Mouse (Mus musculus) neural tube, embryonic 14.5 days (tissue): ENCODE measurements around the gene Sult3a2. TPM values are rescaled to one million over a fixed set of nuclear protein-coding genes. Genes with fewer than 3 reads are reported as not detected.
"Not testable (repeated sequence)": the region's sequence is repeated elsewhere in the genome, so short reads cannot be mapped to it uniquely, and the experiment has no call there.

Experiments
- ATAC-seq: fragments of 200-750 bp; cut with Nextera tagmentation; 2 replicates; pipeline ENCODE4 v1.8.0; 2017; ENCODE audit warnings: low read depth, mild to moderate bottlenecking, moderate TSS enrichment, moderate library complexity
- H3K27ac ChIP-seq: fragments of 300-500 bp; sonication (generic); 2 replicates; pipeline ENCODE4 v1.5.1; 2014; ENCODE audit warnings: low read depth, mild to moderate bottlenecking, control low read depth, low read length, moderate library complexity, mixed read lengths
- H3K27me3 ChIP-seq: fragments of 300-500 bp; sonication (generic); 2 replicates; pipeline ENCODE4 v1.6.1; 2014; ENCODE audit warnings: low read length; ENCODE audit not compliant: control insufficient read depth, insufficient read depth
- H3K36me3 ChIP-seq: fragments of 300-500 bp; sonication (generic); 2 replicates; pipeline ENCODE4 v1.6.1; 2014; ENCODE audit warnings: low read length, mixed read lengths; ENCODE audit not compliant: control insufficient read depth, insufficient read depth
- H3K4me1 ChIP-seq: fragments of 300-500 bp; sonication (generic); 2 replicates; pipeline ENCODE4 v1.6.1; 2014; ENCODE audit warnings: low read length; ENCODE audit not compliant: control insufficient read depth, insufficient read depth
- H3K4me2 ChIP-seq: fragments of 300-500 bp; sonication (generic); 2 replicates; pipeline ENCODE4 v1.6.1; 2014; ENCODE audit warnings: mild to moderate bottlenecking, low read depth, low read length, control low read depth
- H3K4me3 ChIP-seq: fragments of 300-500 bp; sonication (generic); 2 replicates; pipeline ENCODE4 v1.5.1; 2014; ENCODE audit warnings: low read depth, low read length, control low read depth, mixed read lengths
- H3K9ac ChIP-seq: fragments of 300-500 bp; sonication (generic); replicated peaks from 2 replicates; pipeline ENCODE4 v1.6.1; 2014; ENCODE audit warnings: low read depth, mild to moderate bottlenecking, control low read depth, low read length, mixed read lengths
- H3K9me3 ChIP-seq: fragments of 300-500 bp; sonication (generic); 2 replicates; pipeline ENCODE4 v1.6.1; 2016; ENCODE audit warnings: low read length; ENCODE audit not compliant: control insufficient read depth
- WGBS: fragments of 180-500 bp; shearing (Covaris S2); extraction: QIAGEN DNeasy Blood & Tissue Kit; methylation state at CpG from one replicate; pipeline ENCODE4 v1.1.7; 2014; 5-methylcytosine and 5-hydroxymethylcytosine counted together
- polyA plus RNA-seq: library from polyadenylated mRNA; unstranded; fragments of >200 nt; fragmentation: Nextera tagmentation; extraction: Ambion mirVana; gene quantifications from 2 replicates; pipeline ENCODE4 v1.2.1, GENCODE M21; 2014

The Sult3a2 gene
- polyA plus RNA-seq, 1 experiment from 2014 or later, result not detected

- H3K9ac ChIP-seq, H3K36me3 ChIP-seq, ATAC-seq, H3K27me3 ChIP-seq, H3K9me3 ChIP-seq, H3K4me2 ChIP-seq, H3K27ac ChIP-seq, H3K4me3 ChIP-seq, H3K4me1 ChIP-seq: not testable (repeated sequence)
- WGBS, result 94% methylated on average over 7 of the region's 7 CpGs
Measured at GRCm38 (mm10) chr10:33735251-33735650, 51.3 kb downstream of the Sult3a2 start.

- Histone ChIP-seq H3K4me3 (no peak overlapping the region), H3K36me3 (no peaks in the 10 kb centered on the region), H3K4me1 (no peaks in the 10 kb centered on the region), H3K27me3 (no peaks in the 10 kb centered on the region), H3K9ac (no peak overlapping the region), H3K27ac (no peak overlapping the region), H3K4me2 (no peak overlapping the region), H3K9me3 (no peaks in the 10 kb centered on the region)
- ATAC-seq, result no peak
Measured at GRCm38 (mm10) chr10:33733241-33733640, 53.3 kb downstream of the Sult3a2 start.

- ATAC-seq, result no peak
- Histone ChIP-seq H3K4me3 (no peak overlapping the region), H3K27ac (no peak overlapping the region), H3K36me3 (no peaks in the 10 kb centered on the region), H3K4me1 (no peaks in the 10 kb centered on the region), H3K9me3 (no peaks in the 10 kb centered on the region), H3K9ac (no peak overlapping the region), H3K27me3 (no peaks in the 10 kb centered on the region), H3K4me2 (no peak overlapping the region)
- 89% methylated on average over 4 of the region's 4 CpGs for WGBS
Measured at GRCm38 (mm10) chr10:33732409-33733185, 53.9 kb downstream of the Sult3a2 start.

GRCm38 (mm10) chr10:33723764-33724163 lies 62.7 kb downstream of the Sult3a2 start:
- Histone ChIP-seq H3K4me3 (no peak overlapping the region), H3K27ac (no peak overlapping the region), H3K4me2 (no peak overlapping the region), H3K4me1 (no peaks in the 10 kb centered on the region), H3K27me3 (no peaks in the 10 kb centered on the region), H3K9me3 (no peaks in the 10 kb centered on the region), H3K9ac (no peak overlapping the region), H3K36me3 (no peaks in the 10 kb centered on the region)
- 38% methylated on average over 6 of the region's 6 CpGs for WGBS
- no peak for ATAC-seq

- Histone ChIP-seq H3K4me3 (no peak overlapping the region), H3K27ac (no peak overlapping the region), H3K4me1 (no peaks in the 10 kb centered on the region), H3K27me3 (no peaks in the 10 kb centered on the region), H3K9ac (no peak overlapping the region), H3K4me2 (no peak overlapping the region), H3K36me3 (no peaks in the 10 kb centered on the region), H3K9me3 (no peaks in the 10 kb centered on the region)
- peak; percentile 84; the same call in 1 of the 2 replicates for ATAC-seq
- 41% methylated on average over 4 of the region's 4 CpGs for WGBS
Measured at GRCm38 (mm10) chr10:33721827-33722438, 64.6 kb downstream of the Sult3a2 start.

Other genes starting within 250 kb of the Sult3a2 start
- 19.4 and 26.7 TPM in 2 replicates for gene Clvs2, start 161.9 kb downstream of the Sult3a2 start, polyA plus RNA-seq
- gene Sult3a1, start 71.0 kb upstream of the Sult3a2 start, polyA plus RNA-seq, result not detected in 2 replicates
- 1.1 and 1.7 TPM in 2 replicates for gene Rsph4a, start 118.4 kb upstream of the Sult3a2 start, polyA plus RNA-seq
- 24.3 and 25.8 TPM in 2 replicates for gene Zup1, start 164.6 kb upstream of the Sult3a2 start, polyA plus RNA-seq
- 141 and 149 TPM in 2 replicates for gene Rwdd1, start 232.9 kb upstream of the Sult3a2 start, polyA plus RNA-seq